Mouse (Mus musculus) kidney, adult 9 months (tissue): ENCODE data around the gene Prmt8.
A peak's percentile ranks its signal among the peaks of the same experiment; 100 is the strongest.

Experiments used
- DNase-seq: peaks from one replicate; pipeline ENCODE4 v3.0.0; 2022

Prmt8 gene

GRCm38 (mm10) chr6:127769275-127770156, at the start of gene Prmt8:
Gene Prmt8, minus strand, starts transcription at chr6:127769472.
- DNase-seq: no peak

- no peak for DNase-seq
These were observed 33.9 kb upstream of the Prmt8 start for GRCm38 (mm10) chr6:127803046-127803729.

GRCm38 (mm10) chr6:127802211-127802610, 32.9 kb upstream of the Prmt8 start:
- DNase-seq: no peak

- DNase-seq: no peak
These were observed 20.8 kb upstream of the Prmt8 start for GRCm38 (mm10) chr6:127790023-127790422.

GRCm38 (mm10) chr6:127770806-127771205, 1.5 kb upstream of the Prmt8 start:
- DNase-seq: no peak

- DNase-seq: no peak
These were observed 524 bp downstream of the Prmt8 start for GRCm38 (mm10) chr6:127768621-127769274.

- peak; percentile 20 for DNase-seq
These were observed 1.4 kb downstream of the Prmt8 start for GRCm38 (mm10) chr6:127767706-127768493.

GRCm38 (mm10) chr6:127767201-127767705, 2.0 kb downstream of the Prmt8 start:
- DNase-seq: no peak

- no peak for DNase-seq
These were observed 2.6 kb downstream of the Prmt8 start for GRCm38 (mm10) chr6:127766641-127767200.

GRCm38 (mm10) chr6:127766041-127766604, 3.1 kb downstream of the Prmt8 start:
- DNase-seq: no peak

- no peak for DNase-seq
These were observed 3.7 kb downstream of the Prmt8 start for GRCm38 (mm10) chr6:127765573-127765972.

- DNase-seq: no peak
These were observed 11.0 kb downstream of the Prmt8 start for GRCm38 (mm10) chr6:127758264-127758663.

- DNase-seq: no peak
These were observed 11.6 kb downstream of the Prmt8 start for GRCm38 (mm10) chr6:127757667-127758167.

- no peak for DNase-seq
These were observed 12.4 kb downstream of the Prmt8 start for GRCm38 (mm10) chr6:127756856-127757255.

- no peak for DNase-seq
These were observed 16.0 kb downstream of the Prmt8 start for GRCm38 (mm10) chr6:127753228-127753627.

GRCm38 (mm10) chr6:127752681-127753080, 16.6 kb downstream of the Prmt8 start:
- DNase-seq: no peak

GRCm38 (mm10) chr6:127751499-127751898, 17.8 kb downstream of the Prmt8 start:
- DNase-seq: no peak

- no peak for DNase-seq
These were observed 20.5 kb downstream of the Prmt8 start for GRCm38 (mm10) chr6:127748793-127749192.

GRCm38 (mm10) chr6:127742290-127742689, 27.0 kb downstream of the Prmt8 start:
- no peak for DNase-seq

- DNase-seq: no peak
These were observed 28.1 kb downstream of the Prmt8 start for GRCm38 (mm10) chr6:127741162-127741561.

GRCm38 (mm10) chr6:127740711-127741110, 28.6 kb downstream of the Prmt8 start:
- DNase-seq: no peak

- DNase-seq: no peak
These were observed 29.4 kb downstream of the Prmt8 start for GRCm38 (mm10) chr6:127739921-127740320.
